Mouse (Mus musculus) liver, embryonic 14.5 days (tissue): ENCODE results near the gene Dnal1. TPM values are rescaled to one million over a fixed set of nuclear protein-coding genes. Genes with fewer than 3 reads are reported as not detected.
A peak's percentile ranks its signal among the peaks of the same experiment; 100 is the strongest.

Experiments
- ATAC-seq: fragments of 200-750 bp; cut with Nextera tagmentation; 2 replicates; pipeline ENCODE4 v1.8.0; 2017; ENCODE audit warnings: moderate number of reproducible peaks, mild to moderate bottlenecking, moderate library complexity; ENCODE audit not compliant: insufficient read depth
- DNase-seq, 3 experiments: peaks; one replicate each; pipeline ENCODE4 v3.0.0-alpha.2; 2012 to 2013; ENCODE audit warnings: low read depth in 3 of 3, low spot score in 3 of 3
- H3K27ac ChIP-seq: fragments of 300-500 bp; sonication (generic); 2 replicates; pipeline ENCODE4 v1.5.1; 2014; ENCODE audit warnings: moderate library complexity, mild to moderate bottlenecking, control low read depth, inconsistent platforms
- H3K27me3 ChIP-seq: fragments of 300-500 bp; sonication (generic); 2 replicates; pipeline ENCODE4 v1.6.1; 2014; ENCODE audit warnings: mild to moderate bottlenecking, low read length, moderate library complexity; ENCODE audit not compliant: control insufficient read depth, insufficient read depth
- H3K36me3 ChIP-seq: fragments of 300-500 bp; sonication (generic); replicated peaks from 2 replicates; pipeline ENCODE4 v1.6.1; 2014; ENCODE audit warnings: low read depth; ENCODE audit not compliant: control insufficient read depth, insufficient read depth
- H3K4me1 ChIP-seq, 2 experiments: fragments of 200-500 bp in 1 of 2; fragments of 300-500 bp in 1 of 2; sonication (generic) in 1 of 2; replicated peaks; 2 replicates each; pipeline ENCODE4 v1.6.1; 2012 to 2014; ENCODE audit warnings: antibody characterized with exemption in 1 of 2, inconsistent platforms in 1 of 2, low read length in 1 of 2; ENCODE audit not compliant: control insufficient read depth in 2 of 2, insufficient read depth in 2 of 2
- H3K4me2 ChIP-seq: fragments of 300-500 bp; sonication (generic); 2 replicates; pipeline ENCODE4 v1.6.1; 2014; ENCODE audit warnings: low read depth, mild to moderate bottlenecking, control low read depth, moderate library complexity
- H3K4me3 ChIP-seq, 2 experiments: fragments of 200-500 bp in 1 of 2; fragments of 300-500 bp in 1 of 2; sonication (generic) in 1 of 2; 2 replicates each; pipeline ENCODE4 v1.5.1; 2012 to 2014; ENCODE audit warnings: low read depth in 2 of 2, low read length in 2 of 2, mild to moderate bottlenecking in 2 of 2, control low read depth in 1 of 2, inconsistent platforms in 1 of 2, moderate library complexity in 1 of 2; ENCODE audit not compliant: insufficient read depth in 1 of 2
- H3K9ac ChIP-seq: fragments of 300-500 bp; sonication (generic); replicated peaks from 2 replicates; pipeline ENCODE4 v1.6.1; 2014; ENCODE audit warnings: mild to moderate bottlenecking, control low read depth, moderate library complexity
- H3K9me3 ChIP-seq: fragments of 300-500 bp; sonication (generic); 2 replicates; pipeline ENCODE4 v1.6.1; 2016; ENCODE audit warnings: low read length, mixed read lengths; ENCODE audit not compliant: control insufficient read depth
- CTCF ChIP-seq: IDR thresholded peaks from 2 replicates; pipeline ENCODE4 v1.5.1; 2016; ENCODE audit warnings: antibody characterized with exemption, low read depth, control low read depth
- EP300 ChIP-seq: IDR thresholded peaks from 2 replicates; pipeline ENCODE4 v1.6.1; 2016; ENCODE audit warnings: antibody characterized with exemption, low read depth
- WGBS: fragments of 180-500 bp; shearing (Covaris S2); extraction: QIAGEN DNeasy Blood & Tissue Kit; methylation state at CpG from one replicate; pipeline ENCODE4 v1.1.7; 2014; ENCODE audit not compliant: insufficient replicate concordance; 5-methylcytosine and 5-hydroxymethylcytosine counted together
- polyA plus RNA-seq, 2 experiments: library from polyadenylated mRNA; depleted of rRNA in 1 of 2; stranded (reverse) in 1 of 2; unstranded in 1 of 2; fragments of >200 nt; fragmentation: Nextera tagmentation in 1 of 2; extraction: Ambion mirVana in 1 of 2; gene quantifications; 2 replicates each; pipeline versions ENCODE4 v1.2.1 to v1.2.3; 2012 to 2014

The Dnal1 gene
- polyA plus RNA-seq, 2 experiments, result 0.04 to 0.44 TPM

DNA sequence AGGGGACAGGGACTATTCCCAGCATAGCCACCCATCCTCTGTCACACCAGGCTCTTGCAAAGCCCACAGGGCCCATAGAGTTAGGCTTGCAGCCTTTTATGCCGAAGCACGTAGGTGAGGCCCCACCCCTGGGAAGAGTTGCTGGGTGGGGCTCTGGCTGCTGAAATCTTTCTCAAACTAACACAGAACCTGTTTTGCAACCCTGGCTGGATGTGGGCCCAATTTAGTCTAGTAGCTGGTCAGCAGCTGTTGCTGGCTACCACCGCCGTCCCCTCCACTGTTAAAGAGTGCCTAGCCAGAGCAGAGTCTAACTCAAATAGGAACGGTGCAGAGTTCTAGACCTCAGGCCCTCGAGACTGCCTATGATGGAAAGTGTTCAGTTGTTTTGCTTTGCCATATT is 60.7 kb downstream of the Dnal1 start:
- H3K4me1 ChIP-seq, result peaks cover 51 to 57% of the 10 kb centered on the region in 2 experiments
- no peak for ATAC-seq

DNA sequence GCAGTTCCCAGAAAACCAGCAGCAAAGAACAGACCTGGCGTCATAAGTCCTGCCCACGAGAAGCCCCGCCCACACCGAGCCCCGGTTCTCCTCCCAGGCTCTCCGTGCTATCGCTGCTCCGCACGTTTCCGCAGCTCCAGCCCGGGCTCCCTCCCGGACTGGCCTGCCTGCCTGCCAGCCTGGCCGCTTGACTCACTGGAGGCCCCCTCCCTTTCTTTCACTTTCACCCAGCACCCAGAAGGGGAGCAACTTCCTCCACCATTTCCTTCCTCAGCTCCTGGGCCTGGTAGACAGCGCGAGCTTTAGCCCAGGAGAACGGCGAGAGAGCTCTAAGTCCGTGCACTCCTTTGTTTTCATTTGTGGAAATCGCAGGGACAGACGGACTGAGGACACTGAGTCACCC is 61.5 kb downstream of the Dnal1 start:
- DNase-seq (peak; percentile 93 to 96 (median 94)), ATAC-seq (peak; percentile 91)
- Histone ChIP-seq H3K4me3 (peak overlapping the region; percentile 60 to 61), H3K9me3 (no peaks in the 10 kb centered on the region), H3K27ac (peak overlapping the region; percentile 98), H3K4me1 (peaks cover 59 to 64% of the 10 kb centered on the region in 2 experiments), H3K4me2 (peak overlapping the region; percentile 95), H3K27me3 (no peaks in the 10 kb centered on the region), H3K36me3 (peaks cover 30% of the 10 kb centered on the region), H3K9ac (peak overlapping the region; percentile 89)
- 0% methylated on average over 20 of the region's 20 CpGs for WGBS
- peak; percentile 17; the same call in 1 of the 2 replicates for TF ChIP-seq CTCF
- peak; percentile 74 for TF ChIP-seq EP300

More for the DNA sequence above, 60.7 kb downstream of the Dnal1 start:
- H3K4me2 ChIP-seq, result peak overlapping the region; percentile 95
- H3K27me3 ChIP-seq, result no peaks in the 10 kb centered on the region
- peak overlapping the region in 1 of 2 experiments; percentile 60; a peak in 1 of 4 replicates for H3K4me3 ChIP-seq
- TF ChIP-seq CTCF (no peak), EP300 (no peak)
- no peaks in the 10 kb centered on the region for H3K9me3 ChIP-seq
- H3K9ac ChIP-seq, result peak overlapping the region; percentile 89; the same call in 1 of the 2 replicates
- peak overlapping the region; percentile 98 for H3K27ac ChIP-seq
- WGBS, result 37% methylated on average over 6 of the region's 6 CpGs
- H3K36me3 ChIP-seq, result peaks cover 30% of the 10 kb centered on the region
- DNase-seq, result no peak

DNA sequence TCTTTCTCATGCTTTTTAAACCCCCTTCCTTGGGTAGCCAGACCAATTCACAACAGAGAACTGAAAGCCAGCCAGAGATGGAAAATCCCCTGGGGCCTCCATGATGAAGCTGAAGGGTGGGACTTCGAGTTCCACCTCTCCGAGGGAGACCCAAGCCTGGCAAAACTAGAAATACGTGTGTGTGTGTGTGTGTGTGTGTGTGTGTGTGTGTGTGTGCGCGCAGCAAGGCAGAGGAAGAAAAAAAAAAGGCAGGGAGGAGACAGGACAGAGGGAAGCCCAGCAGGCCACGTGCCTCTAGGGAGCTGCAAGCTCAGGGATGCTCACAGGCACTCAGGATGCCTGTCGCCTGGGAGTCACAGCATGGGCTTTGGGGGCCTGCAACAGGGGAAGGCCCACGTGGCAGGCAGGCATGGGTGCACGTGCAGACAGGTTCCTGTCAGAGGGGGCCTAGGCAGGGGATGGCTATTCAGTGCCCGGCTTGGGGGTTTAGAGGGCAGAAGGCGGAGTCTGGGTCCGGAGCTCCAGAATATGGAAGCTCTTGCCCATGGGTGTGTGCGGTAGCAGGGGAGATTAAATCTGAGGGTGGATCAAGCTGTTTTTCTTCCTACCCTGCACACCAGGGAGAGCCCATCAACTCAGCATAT is 62.1 kb downstream of the Dnal1 start:
- no peaks in the 10 kb centered on the region for H3K9me3 ChIP-seq
- peak overlapping the region; percentile 98 for H3K27ac ChIP-seq
- DNase-seq, result no peak
- peaks cover 28% of the 10 kb centered on the region for H3K36me3 ChIP-seq
- peak overlapping the region; percentile 95 for H3K4me2 ChIP-seq
- no peak for TF ChIP-seq EP300
- TF ChIP-seq CTCF, result no peak
- peak overlapping the region; percentile 60 to 61 for H3K4me3 ChIP-seq
- peaks cover 65 to 70% of the 10 kb centered on the region in 2 experiments for H3K4me1 ChIP-seq
- ATAC-seq, result peak; percentile 48
- H3K9ac ChIP-seq, result peak overlapping the region; percentile 89
- WGBS, result 2% methylated on average over 13 of the region's 13 CpGs
- H3K27me3 ChIP-seq, result no peaks in the 10 kb centered on the region

DNA sequence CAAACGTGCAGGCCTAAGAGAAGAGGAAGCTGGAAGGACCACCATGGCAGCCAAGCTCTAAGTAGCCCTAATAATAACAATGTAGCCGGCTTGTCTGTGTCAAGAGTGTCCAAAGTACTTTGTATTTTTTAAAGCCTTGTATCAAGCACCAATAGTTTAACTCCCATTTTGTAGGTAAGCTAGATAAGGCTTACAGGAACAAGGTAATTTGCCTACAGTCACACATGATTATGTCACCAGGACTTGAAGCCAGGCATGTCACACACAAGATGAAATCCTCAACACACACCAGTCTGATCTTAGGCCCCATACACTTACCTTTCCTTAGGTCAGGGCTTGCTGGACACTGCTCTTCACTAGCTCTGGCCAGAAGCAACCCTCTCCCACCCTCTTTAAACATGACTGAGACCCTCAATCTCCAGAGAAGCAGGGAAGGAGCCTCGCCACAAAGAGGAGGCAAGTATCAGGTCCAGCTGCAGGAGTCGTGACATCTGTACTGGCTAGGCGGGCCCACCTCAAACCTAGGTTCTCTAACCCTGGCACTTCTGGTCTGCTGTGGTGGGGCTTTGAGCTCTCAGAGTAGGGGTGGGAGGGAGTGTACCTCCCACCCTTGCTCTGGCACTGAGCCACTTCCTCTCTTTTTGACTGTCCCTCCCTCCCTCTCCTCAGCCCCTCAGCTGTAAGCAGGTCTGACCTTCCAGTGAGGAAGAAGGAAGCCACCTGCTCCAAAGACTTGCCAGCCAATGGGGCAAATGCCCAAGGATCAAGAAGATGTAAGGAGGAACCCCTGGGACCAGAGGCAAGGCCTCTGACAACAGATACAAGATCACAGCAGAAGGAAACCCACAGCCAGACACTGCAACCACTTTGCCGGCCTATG is 63.0 kb downstream of the Dnal1 start:
- ATAC-seq (no peak), DNase-seq (no peak)
- Histone ChIP-seq H3K4me2 (peak overlapping the region; percentile 95), H3K9ac (peak overlapping the region; percentile 89), H3K4me3 (peak overlapping the region; percentile 3 to 60; a peak in 2 of 4 replicates), H3K27ac (peak overlapping the region; percentile 98), H3K4me1 (peaks cover 74 to 79% of the 10 kb centered on the region in 2 experiments), H3K27me3 (no peaks in the 10 kb centered on the region), H3K36me3 (peaks cover 19% of the 10 kb centered on the region), H3K9me3 (no peaks in the 10 kb centered on the region)
- 12% methylated on average over 6 of the region's 6 CpGs for WGBS
- TF ChIP-seq CTCF (0 out of 2 replicates have a peak, but pooled peaks have one; percentile 10), EP300 (no peak)

DNA sequence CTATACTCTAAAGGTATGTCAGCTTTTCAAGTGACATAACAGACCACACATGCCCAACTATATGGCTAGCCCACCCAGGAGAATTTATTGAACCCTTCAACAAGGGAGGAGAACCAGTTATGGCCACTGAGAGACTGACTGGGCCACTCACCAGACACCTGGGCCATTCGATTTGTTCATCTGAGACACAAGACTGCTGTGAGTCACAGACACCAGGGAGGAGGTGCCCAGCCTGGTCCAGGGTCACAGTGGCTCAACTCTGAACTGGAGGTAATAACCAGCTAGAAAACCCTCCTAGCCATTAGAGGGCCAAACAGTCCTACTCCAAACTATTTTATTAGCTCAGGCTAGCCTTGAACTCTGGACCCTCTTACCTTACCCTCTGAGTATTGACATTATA is 63.9 kb downstream of the Dnal1 start:
- WGBS, result 31% methylated on average over 1 of the region's 1 CpGs
- Histone ChIP-seq H3K9ac (peak overlapping the region; percentile 89), H3K4me2 (peak overlapping the region; percentile 16), H3K4me3 (no peak overlapping the region), H3K27ac (peak overlapping the region; percentile 98), H3K27me3 (no peaks in the 10 kb centered on the region), H3K9me3 (no peaks in the 10 kb centered on the region), H3K36me3 (peaks cover 12% of the 10 kb centered on the region), H3K4me1 (peaks cover 79% of the 10 kb centered on the region in 2 experiments)
- TF ChIP-seq CTCF, result no peak
- TF ChIP-seq EP300, result no peak
- no peak for ATAC-seq
- DNase-seq, result no peak
